Mouse (Mus musculus) forebrain, embryonic 10.5 days (tissue): ENCODE results near the gene Neb. TPM values are rescaled to one million over a fixed set of nuclear protein-coding genes. Genes with fewer than 3 reads are reported as not detected.

ENCODE experiments used
- DNase-seq: peaks from one replicate; pipeline ENCODE4 v3.0.0-alpha.2; 2017; ENCODE audit warnings: low spot score; ENCODE audit errors: extremely low spot score
- H3K27ac ChIP-seq: fragments of 300-500 bp; sonication (generic); 2 replicates; pipeline ENCODE4 v1.5.1; 2016; ENCODE audit warnings: mild to moderate bottlenecking
- H3K27me3 ChIP-seq: fragments of 300-500 bp; sonication (generic); 2 replicates; pipeline ENCODE4 v1.6.1; 2016; ENCODE audit warnings: mild to moderate bottlenecking; ENCODE audit not compliant: poor library complexity, severe bottlenecking
- H3K36me3 ChIP-seq: fragments of 300-500 bp; sonication (generic); replicated peaks from 2 replicates; pipeline ENCODE4 v1.6.1; 2016; ENCODE audit warnings: mild to moderate bottlenecking, moderate library complexity
- H3K4me1 ChIP-seq: fragments of 300-500 bp; sonication (generic); 2 replicates; pipeline ENCODE4 v1.6.1; 2016
- H3K4me3 ChIP-seq: fragments of 300-500 bp; sonication (generic); 2 replicates; pipeline ENCODE4 v1.5.1; 2016; ENCODE audit warnings: mild to moderate bottlenecking, moderate library complexity
- H3K9me3 ChIP-seq: fragments of 300-500 bp; sonication (generic); 2 replicates; pipeline ENCODE4 v1.6.1; 2016; ENCODE audit warnings: mild to moderate bottlenecking, moderate library complexity
- WGBS: fragments of 180-500 bp; shearing (Covaris S2); methylation state at CpG from one replicate; pipeline ENCODE4 v1.1.7; 2016; 5-methylcytosine and 5-hydroxymethylcytosine counted together
- polyA plus RNA-seq: library from polyadenylated mRNA; unstranded; fragments of >200 nt; fragmentation: Nextera tagmentation; extraction: Ambion mirVana; gene quantifications from 2 replicates; pipeline ENCODE4 v1.2.1, GENCODE M21; 2016

Gene Neb
- polyA plus RNA-seq, 1 experiment from 2014 or later, result 0.31 TPM

DNA sequence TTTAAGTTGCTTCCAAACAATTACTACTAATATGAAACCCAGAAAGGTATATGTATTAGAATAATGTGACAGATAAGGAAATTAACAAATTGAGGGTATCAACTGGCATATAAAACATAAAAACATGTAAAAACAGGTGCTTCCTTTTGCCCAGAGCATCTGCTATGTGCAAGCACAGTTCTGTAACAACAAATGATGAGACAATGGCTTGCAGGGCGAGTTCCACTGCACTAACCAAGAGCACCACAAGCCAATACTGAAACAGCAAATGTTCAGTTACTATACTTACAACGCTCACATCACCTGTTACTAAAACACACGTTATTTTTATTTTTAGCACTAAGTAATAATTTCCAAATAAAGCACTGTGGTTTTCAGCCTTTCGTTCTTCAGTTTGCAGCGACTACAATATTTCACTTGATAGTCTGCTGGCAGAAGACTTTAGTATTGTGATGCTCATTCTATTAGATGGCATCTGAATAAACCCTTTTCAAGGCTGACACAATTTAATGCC lies 34.3 kb upstream of the Neb start:
- H3K36me3 ChIP-seq, result peaks cover 98% of the 10 kb centered on the region
- 97% methylated on average over 5 of the region's 5 CpGs for WGBS

DNA sequence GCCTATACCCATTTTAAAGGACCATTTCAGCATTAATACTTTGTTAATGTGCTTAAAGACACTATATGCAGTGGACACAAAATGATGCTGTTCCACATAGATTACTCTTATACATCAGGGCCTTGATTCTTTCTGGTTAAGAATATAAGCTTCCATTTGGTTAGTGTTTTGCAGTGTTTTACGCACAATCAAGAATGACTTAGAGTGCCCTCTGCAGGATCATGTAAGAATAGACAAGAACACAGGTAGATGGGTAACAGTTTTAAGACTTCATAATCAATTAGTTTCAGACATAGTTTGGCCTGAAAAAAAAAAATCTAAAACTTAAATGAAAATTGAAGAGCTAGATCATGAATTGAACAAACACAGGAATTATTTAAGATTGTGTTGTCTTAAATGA lies 28.2 kb upstream of the Neb start:
- H3K4me1 ChIP-seq, result no peaks in the 10 kb centered on the region
- DNase-seq, result no peak
- H3K4me3 ChIP-seq, result no peak overlapping the region
- peaks cover 95% of the 10 kb centered on the region for H3K36me3 ChIP-seq
- H3K9me3 ChIP-seq, result peaks cover 32% of the 10 kb centered on the region
- no peak overlapping the region for H3K27ac ChIP-seq
- WGBS, result 88% methylated on average over 1 of the region's 1 CpGs
- no peaks in the 10 kb centered on the region for H3K27me3 ChIP-seq

More for the DNA sequence above, 34.3 kb upstream of the Neb start:
- no peaks in the 10 kb centered on the region for H3K4me1 ChIP-seq
- peaks cover 70% of the 10 kb centered on the region for H3K9me3 ChIP-seq
- no peak overlapping the region for H3K27ac ChIP-seq
- no peaks in the 10 kb centered on the region for H3K27me3 ChIP-seq
- no peak for DNase-seq
- no peak overlapping the region for H3K4me3 ChIP-seq

- H3K36me3 ChIP-seq, result peaks cover 90% of the 10 kb centered on the region
- H3K9me3 ChIP-seq, result peaks cover 20% of the 10 kb centered on the region
- no peaks in the 10 kb centered on the region for H3K4me1 ChIP-seq
- H3K4me3 ChIP-seq, result no peak overlapping the region
- H3K27ac ChIP-seq, result no peak overlapping the region
- WGBS, result 96% methylated on average over 5 of the region's 5 CpGs
- no peak for DNase-seq
- no peaks in the 10 kb centered on the region for H3K27me3 ChIP-seq
Observed at GRCm38 (mm10) chr2:52405238-52405637, 27.0 kb upstream of the Neb start.

GRCm38 (mm10) chr2:52394529-52394928 lies 16.3 kb upstream of the Neb start:
- Histone ChIP-seq H3K27me3 (no peaks in the 10 kb centered on the region), H3K27ac (no peak overlapping the region), H3K4me3 (no peak overlapping the region), H3K9me3 (no peaks in the 10 kb centered on the region), H3K36me3 (peaks cover 6% of the 10 kb centered on the region), H3K4me1 (no peaks in the 10 kb centered on the region)
- 97% methylated on average over 5 of the region's 5 CpGs for WGBS
- no peak for DNase-seq

DNA sequence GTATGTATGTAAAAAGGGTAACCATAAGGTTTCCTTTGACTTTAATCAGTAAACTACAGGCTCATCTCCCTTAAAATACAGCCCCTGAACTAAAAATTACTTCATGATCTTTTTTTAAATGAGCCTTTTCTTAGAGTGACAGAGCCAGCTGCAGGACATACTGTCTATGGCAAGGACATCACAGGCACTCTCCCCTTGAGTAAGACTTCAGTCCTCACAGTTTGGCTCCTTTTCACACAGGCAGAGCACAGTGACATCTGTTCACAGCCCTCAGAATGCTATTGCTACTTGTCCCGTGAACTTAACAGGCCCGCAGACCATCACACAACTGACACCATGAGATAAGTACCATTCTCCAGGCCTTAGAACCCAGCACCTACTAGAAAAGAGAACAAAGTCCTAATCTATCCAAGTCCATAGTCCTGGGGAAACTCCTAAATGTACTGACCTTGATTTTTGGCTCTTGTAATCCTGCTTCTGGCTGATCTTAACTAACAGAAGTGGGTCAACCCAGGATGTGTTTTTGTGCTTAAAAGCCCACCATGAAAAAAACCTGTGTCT lies 12.2 kb upstream of the Neb start:
- no peaks in the 10 kb centered on the region for H3K36me3 ChIP-seq
- H3K27me3 ChIP-seq, result no peaks in the 10 kb centered on the region
- no peaks in the 10 kb centered on the region for H3K9me3 ChIP-seq
- H3K4me1 ChIP-seq, result no peaks in the 10 kb centered on the region
- H3K4me3 ChIP-seq, result no peak overlapping the region
- 93% methylated on average over 2 of the region's 2 CpGs for WGBS
- DNase-seq, result no peak
- no peak overlapping the region for H3K27ac ChIP-seq

- Histone ChIP-seq H3K9me3 (no peaks in the 10 kb centered on the region), H3K4me3 (no peak overlapping the region), H3K4me1 (no peaks in the 10 kb centered on the region), H3K27ac (no peak overlapping the region), H3K27me3 (no peaks in the 10 kb centered on the region), H3K36me3 (no peaks in the 10 kb centered on the region)
- 83% methylated on average over 3 of the region's 3 CpGs for WGBS
- DNase-seq, result no peak
Observed at GRCm38 (mm10) chr2:52389975-52390374, 11.7 kb upstream of the Neb start.

- no peak overlapping the region for H3K27ac ChIP-seq
- no peak overlapping the region for H3K4me3 ChIP-seq
- no peaks in the 10 kb centered on the region for H3K27me3 ChIP-seq
- no peak for DNase-seq
- no peaks in the 10 kb centered on the region for H3K36me3 ChIP-seq
- H3K9me3 ChIP-seq, result no peaks in the 10 kb centered on the region
- 83% methylated on average over 6 of the region's 6 CpGs for WGBS
- H3K4me1 ChIP-seq, result no peaks in the 10 kb centered on the region
Observed at GRCm38 (mm10) chr2:52386451-52386850, 8.2 kb upstream of the Neb start.

GRCm38 (mm10) chr2:52386037-52386436 lies 7.8 kb upstream of the Neb start:
- H3K36me3 ChIP-seq, result no peaks in the 10 kb centered on the region
- no peak for DNase-seq
- H3K4me1 ChIP-seq, result no peaks in the 10 kb centered on the region
- no peaks in the 10 kb centered on the region for H3K27me3 ChIP-seq
- WGBS, result 78% methylated on average over 7 of the region's 7 CpGs
- no peaks in the 10 kb centered on the region for H3K9me3 ChIP-seq
- no peak overlapping the region for H3K4me3 ChIP-seq
- no peak overlapping the region for H3K27ac ChIP-seq

DNA sequence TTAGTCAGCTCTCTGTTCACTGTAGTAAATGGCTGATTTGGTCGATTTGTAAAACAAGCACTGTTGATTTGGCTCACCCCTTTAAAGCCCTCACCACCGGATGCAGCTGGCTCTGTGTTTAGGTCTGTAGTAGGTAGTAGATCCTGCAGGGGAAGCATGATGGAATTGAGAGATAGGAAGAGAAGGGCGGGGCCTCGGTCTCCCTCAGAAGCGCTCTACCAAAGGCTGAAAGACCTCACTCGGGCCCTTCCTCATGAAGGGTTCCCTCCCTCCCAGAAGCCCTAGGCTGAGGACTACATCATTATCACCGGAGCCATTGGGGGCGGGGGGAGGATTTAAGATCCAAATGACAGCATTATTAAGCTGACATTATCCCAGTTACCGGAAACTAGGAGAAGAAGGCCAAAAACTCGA lies 581 bp upstream of the Neb start:
- Histone ChIP-seq H3K27me3 (no peaks in the 10 kb centered on the region), H3K36me3 (no peaks in the 10 kb centered on the region), H3K4me1 (no peaks in the 10 kb centered on the region), H3K27ac (no peak overlapping the region), H3K9me3 (no peaks in the 10 kb centered on the region), H3K4me3 (no peak overlapping the region)
- 79% methylated on average over 10 of the region's 10 CpGs for WGBS
- DNase-seq, result no peak

GRCm38 (mm10) chr2:52377706-52378447 lies 397 bp downstream of the Neb start:
- no peak for DNase-seq
- Histone ChIP-seq H3K27ac (no peak overlapping the region), H3K4me1 (no peaks in the 10 kb centered on the region), H3K27me3 (no peaks in the 10 kb centered on the region), H3K9me3 (no peaks in the 10 kb centered on the region), H3K36me3 (no peaks in the 10 kb centered on the region), H3K4me3 (no peak overlapping the region)
- 54% methylated on average over 13 of the region's 13 CpGs for WGBS

- Histone ChIP-seq H3K36me3 (no peaks in the 10 kb centered on the region), H3K4me3 (no peak overlapping the region), H3K4me1 (no peaks in the 10 kb centered on the region), H3K27ac (no peak overlapping the region), H3K27me3 (no peaks in the 10 kb centered on the region), H3K9me3 (no peaks in the 10 kb centered on the region)
- DNase-seq, result no peak
- 92% methylated on average over 6 of the region's 6 CpGs for WGBS
Observed at GRCm38 (mm10) chr2:52374706-52375105, 3.6 kb downstream of the Neb start.

- Histone ChIP-seq H3K9me3 (no peaks in the 10 kb centered on the region), H3K4me3 (no peak overlapping the region), H3K27ac (no peak overlapping the region), H3K36me3 (no peaks in the 10 kb centered on the region), H3K27me3 (no peaks in the 10 kb centered on the region), H3K4me1 (no peaks in the 10 kb centered on the region)
- DNase-seq, result peak; percentile 1
- WGBS, result 90% methylated on average over 6 of the region's 6 CpGs
Observed at GRCm38 (mm10) chr2:52372480-52372879, 5.8 kb downstream of the Neb start.

GRCm38 (mm10) chr2:52372080-52372479 lies 6.2 kb downstream of the Neb start:
- no peaks in the 10 kb centered on the region for H3K9me3 ChIP-seq
- 90% methylated on average over 4 of the region's 4 CpGs for WGBS
- H3K27ac ChIP-seq, result no peak overlapping the region
- no peak overlapping the region for H3K4me3 ChIP-seq
- no peaks in the 10 kb centered on the region for H3K4me1 ChIP-seq
- H3K27me3 ChIP-seq, result no peaks in the 10 kb centered on the region
- peak; percentile 2 for DNase-seq
- H3K36me3 ChIP-seq, result no peaks in the 10 kb centered on the region
